Mouse (Mus musculus): ENCODE measurements around the gene Dlgap1.

Gene Dlgap1

DNA sequence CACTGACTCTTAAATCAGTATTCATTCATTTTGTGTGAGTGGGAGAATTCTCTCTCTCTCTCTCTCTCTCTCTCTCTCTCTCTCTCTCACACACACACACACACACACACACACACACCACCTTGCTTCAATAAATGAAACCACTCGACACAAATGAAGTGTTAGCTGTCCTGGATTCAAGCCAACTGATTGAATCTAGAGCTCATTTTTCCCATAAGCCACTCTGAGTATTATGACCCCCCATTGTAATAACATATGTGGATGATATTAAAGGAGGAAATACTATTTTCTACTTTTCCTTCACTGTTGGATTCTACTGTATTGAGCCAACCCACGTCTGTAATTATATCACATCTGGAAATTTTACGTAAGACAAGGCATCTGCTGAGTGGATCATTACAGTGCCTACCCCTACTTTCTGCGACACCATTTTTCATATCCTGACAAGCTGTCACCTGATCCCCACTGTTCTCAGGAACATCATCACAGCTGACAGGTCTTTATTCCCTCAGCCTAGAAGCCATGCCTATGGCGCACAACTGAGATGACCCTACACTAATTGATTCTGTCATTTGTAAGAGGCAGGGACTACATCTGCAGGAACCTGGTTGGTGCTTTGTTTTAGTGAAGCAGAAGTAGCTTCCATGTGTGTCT is 645.7 kb downstream of the Dlgap1 start:
- DNase-seq (ENCODE audit: low read depth, low spot score) = no peak

- DNase-seq (ENCODE audit: low read depth, low spot score) = no peak
Measured at GRCm38 (mm10) chr17:70622493-70622892, 653.6 kb downstream of the Dlgap1 start.

- DNase-seq (ENCODE audit: low read depth, low spot score) = no peak
Measured at GRCm38 (mm10) chr17:70626396-70626795, 657.5 kb downstream of the Dlgap1 start.

DNA sequence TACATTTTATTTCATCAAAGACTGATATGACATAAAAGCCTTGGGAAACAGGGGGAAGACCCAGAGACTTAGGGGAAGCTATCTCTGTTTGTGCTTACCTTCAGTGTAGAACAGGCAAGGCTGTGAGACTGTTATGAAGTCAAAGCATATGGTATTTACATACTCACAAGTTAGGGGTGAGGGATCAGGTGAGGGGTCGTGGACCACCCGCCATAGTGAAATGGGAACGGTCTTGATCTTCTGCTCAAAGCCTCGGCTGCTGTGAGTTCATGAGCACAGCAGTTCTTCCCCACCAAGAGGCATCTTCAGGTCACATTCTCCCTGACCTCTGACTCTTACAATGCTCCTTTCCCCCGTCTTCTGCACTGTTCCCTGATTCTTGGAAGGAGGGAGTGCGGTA is 658.1 kb downstream of the Dlgap1 start:
- no peak for DNase-seq (ENCODE audit: low read depth, low spot score)

DNA sequence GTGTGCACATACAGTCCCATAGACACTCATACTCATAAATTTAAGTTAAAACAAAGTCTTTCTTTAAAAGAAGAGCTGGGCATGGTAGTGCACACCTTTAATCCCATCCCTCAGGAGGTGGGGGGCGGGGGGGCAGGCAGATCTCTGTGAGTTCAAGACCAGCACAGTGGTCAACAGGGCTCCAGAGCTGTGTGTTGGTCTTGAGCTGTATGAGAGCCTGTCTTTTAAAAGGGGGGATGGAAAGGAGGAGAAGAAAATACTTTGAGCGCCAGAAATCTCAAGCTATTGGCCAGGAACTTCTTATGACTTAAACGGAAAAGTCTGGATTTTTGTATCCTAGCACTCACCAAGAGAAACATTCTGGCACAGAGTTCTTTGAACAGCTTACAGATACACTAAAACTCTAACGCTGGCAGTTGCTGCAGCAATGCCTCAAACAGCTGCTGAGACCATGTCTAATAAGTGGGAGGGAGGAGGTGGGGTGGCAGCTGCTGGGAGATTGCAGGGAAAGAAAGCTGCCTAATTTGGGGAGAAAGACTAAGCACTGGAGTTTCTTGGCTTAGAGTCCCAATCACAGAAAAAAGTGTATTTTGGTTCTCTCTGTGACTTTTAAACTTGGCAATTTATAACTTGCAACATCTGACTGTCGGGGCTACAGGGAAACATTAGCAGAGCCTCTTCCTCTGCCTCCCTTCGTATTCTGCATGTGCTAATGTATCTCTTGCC is 660.9 kb downstream of the Dlgap1 start:
- no peak for DNase-seq (ENCODE audit: low read depth, low spot score)

- DNase-seq (ENCODE audit: low read depth, low spot score) = peak; percentile 55
Measured at GRCm38 (mm10) chr17:70633181-70633944, 664.5 kb downstream of the Dlgap1 start.

DNA sequence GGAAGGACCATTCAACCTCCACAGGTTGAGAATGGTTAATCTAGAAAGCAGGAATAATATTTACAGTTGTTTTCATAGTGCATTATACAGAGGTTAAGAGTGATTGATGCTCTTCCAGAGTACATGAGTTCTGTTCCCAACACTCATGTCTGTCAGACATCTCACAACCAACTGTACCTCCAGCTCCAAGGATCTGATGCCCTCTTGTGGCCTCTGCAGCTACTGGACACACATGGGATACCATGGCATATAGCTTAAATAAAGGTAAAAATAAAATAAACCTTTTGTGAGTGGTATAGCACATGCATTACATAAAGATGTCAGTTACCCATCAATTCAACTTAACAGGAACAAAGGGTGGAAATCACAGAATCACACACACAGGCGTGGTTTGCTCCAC is 674.3 kb downstream of the Dlgap1 start:
- no peak for DNase-seq (ENCODE audit: low read depth, low spot score)

DNA sequence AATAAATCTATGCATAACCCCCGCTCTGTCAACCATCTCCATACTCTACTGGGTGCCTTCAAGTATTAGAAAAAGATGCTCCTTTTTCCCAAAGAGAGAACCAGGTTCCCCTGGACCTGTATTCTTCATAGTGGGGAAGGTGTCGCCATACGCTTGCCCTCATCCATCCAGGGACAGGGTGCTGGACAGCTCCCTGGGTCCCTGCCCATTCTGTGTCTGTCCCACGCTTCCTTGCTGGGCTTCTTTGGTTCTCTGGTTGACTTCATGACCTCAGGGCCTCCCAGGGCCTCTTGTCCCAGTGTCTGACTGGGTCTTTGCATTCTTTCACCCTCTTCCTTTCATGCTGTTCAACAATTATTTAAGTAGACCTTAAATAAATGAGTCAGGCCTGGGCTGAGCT is 677.8 kb downstream of the Dlgap1 start:
- DNase-seq (ENCODE audit: low read depth, low spot score) = no peak

DNA sequence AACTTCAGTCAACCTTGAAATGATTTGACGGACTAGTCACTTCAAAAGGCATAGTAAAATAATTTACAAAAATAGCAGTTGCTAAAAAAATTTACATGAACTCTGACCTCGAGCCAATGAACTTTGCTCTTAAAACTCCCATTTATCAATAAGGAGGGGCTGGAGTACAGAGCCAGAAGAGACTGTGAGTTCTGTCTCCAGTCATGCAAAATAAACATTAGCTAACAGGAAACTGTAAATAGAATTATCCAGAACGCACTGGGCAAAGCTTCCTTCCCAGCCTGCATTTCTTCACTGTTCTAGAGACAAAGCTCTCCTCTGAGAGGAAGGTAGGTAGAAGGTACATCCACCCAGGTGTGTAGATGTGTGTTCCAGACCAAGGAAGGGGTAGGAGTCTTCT is 692.5 kb downstream of the Dlgap1 start:
- DNase-seq (ENCODE audit: low read depth, low spot score) = no peak

GRCm38 (mm10) chr17:70663992-70664391 is 695.1 kb downstream of the Dlgap1 start:
- DNase-seq (ENCODE audit: low read depth, low spot score) = no peak

DNA sequence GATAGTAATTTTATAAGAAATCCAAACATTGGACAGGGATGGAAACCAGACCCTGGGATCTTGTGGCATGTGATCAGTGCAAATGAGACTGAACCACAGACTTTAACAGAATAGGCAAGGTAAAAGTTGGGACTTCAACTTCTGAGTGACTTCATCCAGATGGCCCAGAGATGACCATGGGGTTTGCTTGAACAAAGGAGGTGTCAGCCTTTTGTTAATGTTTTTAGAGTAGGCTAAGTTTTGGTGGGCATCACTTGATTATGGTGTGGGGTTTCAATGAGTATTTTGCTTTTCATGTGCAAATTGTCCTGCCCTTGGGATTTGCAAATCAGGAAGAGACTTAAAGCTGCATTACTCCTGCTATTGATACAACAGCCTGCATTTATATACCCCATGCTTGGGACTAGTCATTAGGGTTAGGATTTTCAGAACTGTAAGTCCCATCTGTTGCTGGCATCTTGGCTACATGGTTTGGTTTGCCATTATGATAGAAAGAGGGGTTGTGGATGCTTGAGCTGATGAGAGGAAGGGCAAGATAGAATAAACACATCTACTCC is 695.7 kb downstream of the Dlgap1 start:
- DNase-seq (ENCODE audit: low read depth, low spot score) = no peak

DNA sequence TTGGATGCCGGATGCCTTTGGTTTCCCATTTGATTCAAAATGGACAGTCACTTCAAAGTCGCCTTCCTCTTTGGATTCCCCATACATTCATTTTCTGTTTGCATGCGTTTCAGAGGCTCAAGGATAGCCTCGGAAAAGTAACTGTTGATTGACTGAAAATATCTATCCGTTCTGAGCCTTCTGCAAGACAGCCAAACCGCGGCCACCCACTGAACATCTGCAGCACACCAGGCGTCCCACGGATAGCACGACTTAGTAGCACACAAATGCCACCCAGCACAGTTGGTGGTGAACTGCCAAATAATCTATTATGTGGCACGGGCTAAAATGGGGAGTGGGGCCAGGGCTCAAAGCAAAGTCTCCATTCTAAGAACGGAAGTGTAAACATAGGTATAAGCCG is 705.1 kb downstream of the Dlgap1 start:
- DNase-seq (ENCODE audit: low read depth, low spot score) = no peak

DNA sequence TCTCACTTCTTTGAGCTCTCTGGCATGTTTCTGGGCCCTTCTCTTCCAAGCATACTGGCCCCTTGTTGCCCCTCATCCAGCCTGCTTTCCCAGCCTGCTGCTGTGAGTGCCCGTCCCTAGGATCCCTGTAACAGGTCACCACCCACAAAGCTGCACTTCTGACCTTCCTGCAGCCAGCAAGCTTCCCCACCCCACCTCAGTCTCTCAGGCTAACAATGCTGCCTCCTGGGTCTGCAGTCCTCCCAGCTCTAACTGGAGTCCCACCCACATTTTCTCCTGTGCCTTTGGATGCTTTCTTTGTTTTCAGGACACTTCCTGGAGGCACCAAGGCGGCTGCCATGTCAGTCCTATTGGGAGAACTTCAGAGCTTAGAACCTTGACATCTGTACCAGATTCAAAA is 707.6 kb downstream of the Dlgap1 start:
- DNase-seq (ENCODE audit: low read depth, low spot score) = no peak

DNA sequence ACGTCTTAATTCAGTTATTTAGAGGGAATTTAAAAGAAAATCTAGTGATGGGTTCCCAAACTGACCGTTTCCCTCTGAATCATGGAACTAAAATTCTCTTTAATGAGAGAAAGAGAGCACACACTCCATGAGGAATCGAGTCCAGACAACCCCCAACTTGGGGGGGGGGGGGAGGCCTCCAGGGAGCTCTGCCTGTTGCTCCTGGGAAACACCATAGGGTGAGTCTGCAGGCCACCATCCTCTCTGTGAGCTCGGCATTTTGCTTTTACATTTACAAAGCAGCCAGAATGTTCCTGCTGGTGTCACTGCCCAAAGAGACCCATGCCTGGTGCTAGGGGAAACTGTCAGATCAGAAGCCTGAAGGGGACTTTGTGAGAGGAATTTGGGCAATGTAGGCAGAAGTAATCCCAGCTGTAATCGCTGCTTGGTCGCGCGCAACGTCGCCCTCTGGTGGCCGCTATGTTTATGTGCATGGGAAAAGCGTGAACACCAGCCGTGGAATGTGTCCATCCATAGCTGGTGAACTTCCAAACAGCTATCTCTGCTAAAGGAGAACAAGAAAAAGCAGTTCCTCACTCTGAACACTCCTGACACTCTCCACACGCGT is 714.8 kb downstream of the Dlgap1 start:
- peak; percentile 74 for DNase-seq (ENCODE audit: low read depth, low spot score)

- no peak for DNase-seq (ENCODE audit: low read depth, low spot score)
Measured at GRCm38 (mm10) chr17:70690174-70690573, 721.3 kb downstream of the Dlgap1 start.

DNA sequence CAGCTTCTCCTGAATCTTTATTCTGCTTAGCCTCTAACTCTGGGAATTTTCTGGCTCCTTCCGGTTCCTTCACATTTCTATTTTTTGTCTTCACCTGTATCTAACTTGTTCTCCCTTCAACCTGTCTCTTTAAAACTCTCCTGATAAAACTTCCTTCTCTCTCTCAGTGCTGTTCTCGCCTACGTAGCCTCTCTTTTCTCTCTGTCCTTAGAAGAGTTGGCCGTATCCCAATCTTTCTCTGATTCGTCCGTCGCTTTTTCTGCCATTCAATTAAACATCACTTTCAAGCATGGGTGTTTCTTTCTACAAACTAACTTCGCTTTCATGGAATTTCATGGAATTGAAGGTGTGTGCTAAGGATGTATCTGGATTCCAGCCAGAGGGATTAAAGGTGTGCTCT is 721.7 kb downstream of the Dlgap1 start:
- no peak for DNase-seq (ENCODE audit: low read depth, low spot score)

GRCm38 (mm10) chr17:70706976-70707818 is 738.3 kb downstream of the Dlgap1 start:
- peak; percentile 69 for DNase-seq (ENCODE audit: low read depth, low spot score)

- DNase-seq (ENCODE audit: low read depth, low spot score) = no peak
Measured at GRCm38 (mm10) chr17:70707819-70708140, 738.9 kb downstream of the Dlgap1 start.

- DNase-seq (ENCODE audit: low read depth, low spot score) = no peak
Measured at GRCm38 (mm10) chr17:70709545-70709944, 740.7 kb downstream of the Dlgap1 start.

DNA sequence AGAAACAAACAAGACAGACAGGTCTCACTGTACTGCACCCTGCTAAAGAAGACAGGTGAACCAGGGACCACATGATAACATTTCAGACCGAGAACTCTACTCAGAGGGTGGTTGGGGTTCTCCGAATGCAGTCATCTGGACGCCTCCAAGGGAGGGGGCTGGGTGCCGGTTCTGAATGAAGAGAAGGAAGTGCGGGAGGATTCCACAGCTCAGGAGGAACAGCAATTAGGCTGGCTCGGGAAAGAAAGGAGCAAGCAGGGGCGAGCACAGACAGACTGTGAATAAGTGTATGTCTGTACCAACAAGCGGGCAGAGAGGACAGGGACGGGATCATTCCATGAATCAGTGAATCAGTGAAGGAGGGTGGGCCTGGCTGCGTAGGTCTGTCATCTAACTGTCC is 744.6 kb downstream of the Dlgap1 start:
- DNase-seq (ENCODE audit: low read depth, low spot score) = no peak

DNA sequence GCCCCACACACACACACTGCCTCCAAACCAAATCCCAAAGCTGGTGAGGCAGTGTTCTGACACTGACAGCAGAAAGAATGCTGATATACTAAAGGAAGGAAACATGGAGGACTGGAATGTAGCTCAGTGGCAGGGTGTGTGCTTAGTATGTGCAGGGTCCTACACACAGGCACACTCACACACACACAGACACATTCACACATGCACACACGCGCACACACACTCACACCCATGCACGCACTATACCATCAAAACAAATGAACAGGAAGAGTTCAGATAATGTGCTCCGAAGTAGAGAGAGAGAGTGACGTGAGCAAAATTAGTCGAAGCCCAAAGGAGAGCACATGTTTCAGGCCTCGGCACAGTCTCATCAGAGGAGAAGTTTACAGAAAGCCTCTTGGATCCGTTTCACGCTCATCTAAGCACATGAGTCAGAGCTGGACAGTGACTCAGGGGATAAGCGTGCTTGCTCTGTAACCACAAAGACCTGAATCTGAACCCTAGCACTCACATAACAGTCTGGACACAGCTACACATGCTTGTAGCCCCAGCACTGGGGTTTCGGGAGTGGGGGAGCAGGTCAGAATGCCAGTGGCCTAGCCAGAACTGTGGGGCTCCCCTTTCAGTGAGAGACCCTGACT is 750.9 kb downstream of the Dlgap1 start:
- no peak for DNase-seq (ENCODE audit: low read depth, low spot score)

Data from embryo, embryonic 11.5 days (tissue).